Mouse (Mus musculus) cerebellum, adult 11-12 months (tissue): Measurements from ENCODE around the gene Abhd10.
A peak's percentile ranks its signal among the peaks of the same experiment; 100 is the strongest.

Experiments
- DNase-seq: peaks from one replicate; pipeline ENCODE4 v3.0.0; 2022

Abhd10 gene

DNA sequence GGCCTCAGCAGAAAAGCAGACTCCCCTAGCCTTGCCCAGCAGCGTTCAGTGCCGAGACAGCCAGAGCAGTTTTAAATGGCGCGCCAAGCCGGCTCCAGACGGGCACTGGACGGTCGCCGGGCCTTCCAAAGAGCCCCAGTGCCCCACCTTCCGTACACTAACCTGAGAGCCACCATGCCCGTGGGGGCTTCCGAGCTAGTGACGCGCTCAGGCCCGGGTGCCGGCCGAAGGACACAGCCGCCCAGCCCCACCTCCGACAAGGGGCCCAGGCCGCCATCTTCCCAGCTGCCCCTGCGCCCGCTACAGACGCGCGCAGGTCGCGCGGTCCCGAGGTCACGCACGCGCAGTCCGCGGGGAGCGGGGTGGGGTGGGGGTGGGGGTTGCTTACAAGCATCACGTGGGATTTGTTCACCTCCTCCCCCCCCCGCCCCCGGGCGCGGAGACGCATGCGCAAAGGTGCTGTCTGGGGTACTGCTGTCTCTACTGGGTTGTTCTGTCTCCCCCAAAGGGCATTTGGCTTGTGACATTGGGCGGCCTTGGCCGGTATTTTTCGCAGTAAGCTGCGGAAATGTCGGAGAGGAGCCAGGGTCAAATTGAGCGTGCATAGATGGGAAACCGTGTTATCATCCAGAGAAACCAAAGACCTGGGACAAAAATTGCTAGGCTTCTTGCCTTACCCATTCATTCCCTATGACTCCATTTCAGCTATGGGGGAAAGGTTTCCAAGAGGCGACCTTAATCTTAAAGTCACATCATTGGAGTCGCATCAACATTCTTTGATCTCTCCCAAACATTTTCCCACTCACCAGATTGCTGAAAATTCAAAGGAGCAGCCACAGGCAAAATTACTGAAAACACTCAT is at the start of gene Abhd10:
TSS of gene Abhd10 (minus strand) at position 341 of the 862 bp plus-strand sequence.
- DNase-seq = peak; percentile 98

GRCm38 (mm10) chr16:45791286-45791685 is 48.5 kb upstream of the Abhd10 start:
- peak; percentile 34 for DNase-seq

DNA sequence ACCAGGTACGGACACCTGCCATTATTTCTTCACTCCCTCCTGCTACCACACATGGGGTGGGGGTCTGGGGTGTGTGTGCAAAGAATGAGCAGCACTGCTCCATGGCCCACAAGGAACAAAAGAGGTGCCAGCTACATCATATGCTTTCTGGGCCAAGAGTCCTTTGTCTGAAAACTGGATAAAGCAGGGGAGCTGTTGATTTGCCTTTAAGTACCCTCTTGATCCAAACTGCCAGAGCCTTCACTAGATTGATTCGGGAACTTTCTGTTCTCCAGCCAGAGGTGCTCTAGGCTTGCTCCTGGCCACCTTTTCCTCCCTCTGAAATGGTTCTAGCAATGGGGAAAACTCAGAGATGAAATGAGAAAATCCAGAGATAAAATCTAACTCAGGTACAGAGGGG is 46.6 kb upstream of the Abhd10 start:
- no peak for DNase-seq

DNA sequence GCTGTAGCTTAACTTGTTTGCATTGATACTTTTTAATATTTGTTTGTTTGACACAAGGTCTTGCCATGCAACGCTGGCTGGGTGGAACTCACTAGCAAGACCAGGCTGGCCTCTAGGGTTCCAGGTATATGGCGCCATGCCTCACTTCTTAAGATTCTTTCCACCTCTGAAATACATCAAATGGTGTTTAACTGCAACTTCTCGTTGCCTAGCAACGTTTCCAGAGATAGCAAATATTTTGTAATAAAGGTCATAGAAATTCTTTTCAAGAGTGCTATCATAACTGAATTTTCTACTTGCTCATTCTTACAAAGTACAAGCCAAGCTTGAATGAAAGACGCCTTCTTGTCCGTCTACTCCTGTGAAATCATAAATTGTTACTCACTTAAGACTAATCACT is 44.9 kb upstream of the Abhd10 start:
- no peak for DNase-seq

DNA sequence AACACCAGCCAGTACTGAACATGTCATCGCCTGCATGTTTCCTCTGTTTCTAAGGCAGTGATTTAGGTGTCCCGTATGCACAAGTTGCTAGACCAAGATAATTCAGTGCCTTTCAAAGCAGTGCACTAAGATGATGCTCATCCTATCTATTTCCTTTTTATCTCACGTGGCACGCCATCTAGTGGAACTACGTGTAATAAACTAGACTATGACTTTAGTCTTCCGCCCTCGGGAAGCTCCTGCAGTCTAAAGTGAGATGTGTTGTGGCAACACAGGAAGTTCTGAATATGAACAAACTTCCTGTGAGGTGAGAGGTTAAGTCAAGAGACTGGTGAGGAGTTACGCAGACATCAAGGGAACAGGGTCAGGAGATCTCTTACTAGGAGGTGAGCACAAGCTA is 43.9 kb upstream of the Abhd10 start:
- no peak for DNase-seq

DNA sequence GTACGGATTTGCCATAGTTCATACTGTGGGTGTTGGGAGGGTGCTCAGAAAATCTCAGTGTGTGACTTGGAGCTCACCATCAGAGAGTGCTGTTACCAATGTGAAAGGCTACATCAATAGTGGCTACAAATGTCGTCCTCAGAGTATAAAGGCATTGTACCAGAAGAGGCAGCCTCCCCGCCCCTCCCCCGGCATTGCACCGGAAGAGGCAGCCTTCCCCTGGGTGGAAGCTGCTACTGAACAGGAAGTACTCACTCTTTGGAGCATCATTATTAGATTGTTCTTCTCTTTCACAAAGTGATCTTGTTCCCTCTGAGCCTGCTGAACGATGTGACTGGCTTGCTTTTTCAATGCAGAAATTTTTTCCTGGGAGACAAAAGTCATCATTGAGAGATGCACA is 37.2 kb upstream of the Abhd10 start:
- DNase-seq = no peak

GRCm38 (mm10) chr16:45774813-45775212 is 32.1 kb upstream of the Abhd10 start:
- DNase-seq = no peak

DNA sequence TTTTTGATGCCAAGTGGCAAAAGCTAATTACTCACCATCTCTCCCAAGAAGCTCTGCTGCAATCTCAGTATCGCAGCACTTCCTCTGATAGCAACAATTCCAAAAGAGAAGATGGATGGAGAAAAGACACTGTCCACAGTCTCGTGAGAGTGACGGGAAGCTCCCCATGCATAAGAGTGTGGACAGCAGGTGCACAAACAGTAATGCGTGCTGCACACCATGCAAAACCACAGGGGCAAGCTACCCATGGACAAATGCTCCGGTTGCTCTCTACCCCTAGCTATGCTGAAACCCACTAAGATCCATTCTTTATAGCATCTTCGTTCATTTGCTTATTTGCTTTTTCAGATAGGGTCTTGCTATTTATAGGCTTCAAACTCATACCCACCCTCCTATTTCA is 28.2 kb upstream of the Abhd10 start:
- no peak for DNase-seq

- DNase-seq = peak; percentile 92
Measured at GRCm38 (mm10) chr16:45767853-45768640, 25.3 kb upstream of the Abhd10 start.

- no peak for DNase-seq
Measured at GRCm38 (mm10) chr16:45767434-45767833, 24.7 kb upstream of the Abhd10 start.

GRCm38 (mm10) chr16:45765801-45766494 is 23.2 kb upstream of the Abhd10 start:
- no peak for DNase-seq

DNA sequence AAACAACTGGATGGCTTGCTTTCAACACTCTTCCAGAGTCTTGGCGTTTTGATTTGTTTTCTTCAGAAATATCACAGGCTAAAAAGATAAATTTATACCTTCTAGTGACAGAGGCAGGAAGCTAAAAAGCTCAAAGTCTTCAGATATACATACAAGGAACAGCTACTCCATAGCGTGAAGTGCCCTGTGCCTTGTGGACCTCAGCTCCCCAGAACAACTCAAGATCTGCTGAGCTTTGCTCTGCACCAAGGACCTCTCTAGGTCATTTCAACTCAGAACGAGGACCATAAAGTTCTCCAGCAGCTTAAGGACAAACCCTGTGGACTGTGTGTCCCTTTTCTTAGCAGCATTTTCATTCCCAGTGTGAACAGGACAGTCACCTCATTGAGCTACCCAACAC is 22.3 kb upstream of the Abhd10 start:
- DNase-seq = no peak

DNA sequence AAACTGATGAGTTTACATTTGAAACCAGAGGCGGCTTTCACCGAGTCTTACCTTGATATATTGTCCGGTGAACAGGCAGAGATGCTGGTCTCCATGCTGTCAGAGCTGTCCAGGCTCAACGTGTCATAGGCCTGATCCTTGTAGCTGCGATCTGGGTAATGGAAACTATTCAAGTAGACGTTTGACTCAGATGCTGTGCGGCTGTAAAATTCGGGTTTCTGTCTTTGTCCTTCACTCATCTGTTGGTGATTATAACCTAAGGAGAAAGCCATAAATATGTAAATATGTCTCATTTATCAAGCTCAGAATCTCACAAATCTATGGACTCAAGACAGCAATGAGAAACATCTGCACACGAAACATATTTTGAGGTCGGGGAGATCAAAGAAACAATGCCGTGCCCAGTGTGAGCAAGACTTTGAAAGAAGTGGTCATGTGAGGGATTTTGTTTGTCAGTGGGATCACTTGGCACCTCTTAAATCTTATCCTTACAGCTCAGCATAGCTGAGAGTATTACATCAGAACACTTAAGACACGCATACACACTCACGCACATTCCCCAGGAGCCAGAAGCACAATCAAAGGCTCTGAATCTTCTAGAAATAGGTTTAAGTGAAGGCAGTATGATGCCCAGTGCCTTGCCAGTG is 20.2 kb upstream of the Abhd10 start:
- DNase-seq = no peak

- no peak for DNase-seq
Measured at GRCm38 (mm10) chr16:45761425-45761824, 18.7 kb upstream of the Abhd10 start.

DNA sequence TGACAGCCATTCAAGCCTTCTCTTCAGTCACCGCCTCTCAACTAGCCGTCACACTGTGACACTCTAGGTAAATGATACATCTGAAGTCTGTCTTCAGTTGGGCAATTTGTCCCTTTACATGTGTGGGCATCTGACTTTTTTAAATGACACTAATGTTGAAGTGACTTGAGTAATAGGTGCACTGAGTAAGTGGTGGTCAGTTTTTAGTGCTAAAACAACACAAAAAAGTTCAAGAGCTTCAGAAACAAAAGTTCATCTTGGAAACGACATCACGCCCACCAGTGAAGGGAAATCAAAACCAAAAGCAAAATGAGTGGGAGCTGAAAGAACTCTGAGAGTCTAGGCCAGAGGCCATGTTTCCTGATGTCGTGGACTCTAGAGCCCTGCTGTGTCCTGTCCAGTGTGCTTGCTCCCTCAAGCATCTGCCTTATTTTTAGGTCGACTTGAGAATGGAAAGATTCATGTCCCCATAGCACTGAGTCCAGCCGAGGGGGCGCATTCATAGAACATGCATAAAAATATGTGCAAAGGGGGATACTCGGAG is 16.0 kb upstream of the Abhd10 start:
- no peak for DNase-seq

- no peak for DNase-seq
Measured at GRCm38 (mm10) chr16:45757421-45758078, 14.8 kb upstream of the Abhd10 start.

DNA sequence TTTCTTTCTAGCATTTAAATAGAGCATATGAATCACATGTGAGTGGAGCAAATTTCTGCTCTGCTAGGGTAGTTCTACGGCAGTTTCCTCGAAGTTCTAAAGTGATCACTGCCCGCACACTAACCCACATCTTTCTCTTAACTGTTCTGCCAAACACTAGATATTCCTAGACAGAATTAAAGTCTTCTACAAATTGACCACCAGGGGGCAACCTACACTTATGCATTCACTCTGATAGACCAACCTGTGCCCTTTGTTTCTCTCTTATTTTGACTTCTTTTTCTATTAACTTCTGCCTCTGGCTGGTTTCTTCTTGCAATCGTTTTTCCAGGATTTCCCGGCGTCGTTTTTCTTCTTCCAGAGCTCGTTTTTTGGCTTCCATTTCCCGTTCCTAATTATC is 14.1 kb upstream of the Abhd10 start:
- no peak for DNase-seq

- no peak for DNase-seq
Measured at GRCm38 (mm10) chr16:45743591-45744144, 913 bp upstream of the Abhd10 start.

DNA sequence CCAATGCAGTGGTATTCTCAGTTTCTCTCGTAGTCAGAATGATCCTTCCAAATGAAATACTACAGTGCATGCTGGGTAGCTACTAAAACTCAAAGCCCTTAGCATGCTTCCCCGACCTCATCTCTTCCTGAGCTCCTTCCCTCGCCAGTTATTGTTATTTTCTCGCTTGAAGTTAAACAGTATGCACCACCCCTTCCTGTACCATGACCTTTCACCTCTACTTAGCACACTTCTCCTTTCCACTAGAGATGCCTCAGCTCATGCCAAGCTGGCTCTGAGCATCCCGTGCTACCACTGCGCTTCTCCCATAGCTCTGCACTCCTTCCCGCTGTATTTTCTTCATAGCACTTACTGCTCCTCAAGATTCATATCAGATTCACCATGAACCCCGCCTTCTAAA is 4.9 kb downstream of the Abhd10 start:
- DNase-seq = no peak

GRCm38 (mm10) chr16:45736724-45737123 is 6.0 kb downstream of the Abhd10 start:
- no peak for DNase-seq

- no peak for DNase-seq
Measured at GRCm38 (mm10) chr16:45729163-45729562, 13.6 kb downstream of the Abhd10 start.

- peak; percentile 72 for DNase-seq
Measured at GRCm38 (mm10) chr16:45724742-45725102, 18.0 kb downstream of the Abhd10 start.
